Mouse (Mus musculus): Measurements from ENCODE around the gene Cdc42se1.

Gene Cdc42se1

DNA sequence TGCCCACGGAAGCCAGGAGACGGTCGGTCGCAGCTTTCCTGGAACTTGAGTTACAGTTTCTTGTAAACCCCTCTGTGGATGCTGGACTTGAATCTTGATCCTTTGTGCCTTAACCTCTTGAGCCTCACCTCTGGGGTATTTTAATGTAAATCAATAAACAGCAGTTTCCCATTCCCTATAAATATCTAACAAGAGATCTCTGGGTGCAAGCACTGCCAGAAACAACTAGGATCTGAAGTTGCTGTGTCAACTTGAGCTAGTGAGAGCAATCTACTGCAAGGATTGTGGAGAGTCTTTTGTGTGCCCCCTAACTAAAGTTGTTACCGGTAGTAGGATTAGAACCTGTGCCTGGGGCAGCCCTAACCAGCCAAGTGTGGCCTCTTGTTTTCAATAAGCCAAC, 56.9 kb downstream of the Cdc42se1 start:
- DNase-seq, result no peak
